Mouse (Mus musculus): ENCODE data around the gene Slc9a7. TPM values are rescaled to one million over a fixed set of nuclear protein-coding genes. Genes with fewer than 3 reads are reported as not detected.

Gene Slc9a7
- polyA plus RNA-seq, 1 experiment = 14.4 TPM

DNA sequence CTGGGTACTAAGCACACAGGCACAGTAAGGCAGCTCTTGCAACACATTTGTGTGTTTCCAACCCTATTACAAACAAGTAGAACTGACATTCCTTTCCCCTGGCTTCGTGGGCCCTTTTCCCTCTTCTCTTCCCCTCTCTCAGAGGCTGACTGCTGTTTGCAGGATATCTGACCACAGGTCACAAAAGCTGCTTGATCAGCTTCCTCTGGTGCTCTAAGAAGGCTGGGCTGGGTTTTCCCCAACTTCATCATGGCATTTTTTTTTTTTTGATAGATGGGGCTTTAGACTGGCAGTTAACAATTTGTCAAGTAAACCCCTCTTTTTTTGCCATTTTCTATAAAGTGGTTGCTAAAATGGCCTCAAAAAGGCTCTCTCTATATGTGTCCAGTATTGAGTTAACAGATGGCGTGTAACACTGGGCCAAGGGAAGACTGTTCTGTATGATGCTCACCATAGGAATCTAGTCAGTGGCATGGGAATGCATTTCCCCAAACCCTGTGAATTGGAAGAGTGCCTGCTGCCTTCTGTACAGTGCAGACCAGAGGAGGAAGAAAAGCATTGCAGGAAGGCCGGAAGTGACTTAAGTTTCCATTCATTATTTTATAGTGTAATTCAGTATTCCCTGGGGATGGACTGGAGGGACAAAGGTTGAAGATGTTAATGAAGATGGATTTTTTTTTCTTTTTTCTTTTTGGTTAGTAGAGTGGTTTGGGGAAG is 229.7 kb downstream of the Slc9a7 start:
- no peak for TF ChIP-seq CTCF (IDR thresholded peaks at IDR 0.05; ENCODE audit: low read depth, low read length)
- no peak for TF ChIP-seq POLR2A (IDR thresholded peaks at IDR 0.05; ENCODE audit: borderline replicate concordance, low read depth, low read length)
- peaks cover 14% of the 10 kb centered on the region for H3K4me1 ChIP-seq (ENCODE audit: control insufficient read depth, insufficient read depth, low read length)
- H3K4me3 ChIP-seq (ENCODE audit: insufficient read depth, low read length) = peak overlapping the region; percentile 88
- H3K27ac ChIP-seq (ENCODE audit: insufficient read depth, low read depth, low read length) = peak overlapping the region; percentile 72

DNA sequence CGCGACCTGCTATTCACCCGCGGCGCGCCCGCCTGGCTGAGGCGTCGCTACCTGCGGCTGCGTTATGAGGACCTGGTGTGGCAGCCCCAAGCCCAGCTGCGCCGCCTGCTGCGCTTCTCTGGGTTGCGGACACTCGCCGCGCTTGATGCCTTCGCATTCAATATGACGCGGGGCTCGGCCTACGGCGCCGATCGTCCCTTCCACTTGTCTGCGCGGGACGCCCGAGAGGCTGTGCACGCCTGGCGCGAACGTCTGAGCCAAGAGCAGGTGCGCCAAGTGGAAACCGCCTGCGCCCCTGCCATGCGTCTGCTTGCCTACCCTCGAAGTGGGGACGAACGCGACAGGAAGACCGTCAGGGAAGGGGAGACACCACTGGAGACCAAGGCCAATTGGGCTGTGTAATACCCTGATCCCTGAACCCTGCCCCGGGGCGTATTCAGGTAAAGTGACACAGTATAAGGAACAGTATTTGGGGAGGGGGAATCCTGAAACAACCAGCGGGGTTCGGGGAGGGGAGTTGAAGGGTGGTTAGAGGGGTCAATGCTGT is 230.8 kb downstream of the Slc9a7 start:
- Histone ChIP-seq H3K4me1 (ENCODE audit: control insufficient read depth, insufficient read depth, low read length) (peaks cover 11% of the 10 kb centered on the region), H3K27ac (ENCODE audit: insufficient read depth, low read depth, low read length) (peak overlapping the region; percentile 72), H3K4me3 (ENCODE audit: insufficient read depth, low read length) (peak overlapping the region; percentile 88)
- TF ChIP-seq CTCF (IDR thresholded peaks at IDR 0.05; ENCODE audit: low read depth, low read length) = no peak
- no peak for TF ChIP-seq POLR2A (IDR thresholded peaks at IDR 0.05; ENCODE audit: borderline replicate concordance, low read depth, low read length)

DNA sequence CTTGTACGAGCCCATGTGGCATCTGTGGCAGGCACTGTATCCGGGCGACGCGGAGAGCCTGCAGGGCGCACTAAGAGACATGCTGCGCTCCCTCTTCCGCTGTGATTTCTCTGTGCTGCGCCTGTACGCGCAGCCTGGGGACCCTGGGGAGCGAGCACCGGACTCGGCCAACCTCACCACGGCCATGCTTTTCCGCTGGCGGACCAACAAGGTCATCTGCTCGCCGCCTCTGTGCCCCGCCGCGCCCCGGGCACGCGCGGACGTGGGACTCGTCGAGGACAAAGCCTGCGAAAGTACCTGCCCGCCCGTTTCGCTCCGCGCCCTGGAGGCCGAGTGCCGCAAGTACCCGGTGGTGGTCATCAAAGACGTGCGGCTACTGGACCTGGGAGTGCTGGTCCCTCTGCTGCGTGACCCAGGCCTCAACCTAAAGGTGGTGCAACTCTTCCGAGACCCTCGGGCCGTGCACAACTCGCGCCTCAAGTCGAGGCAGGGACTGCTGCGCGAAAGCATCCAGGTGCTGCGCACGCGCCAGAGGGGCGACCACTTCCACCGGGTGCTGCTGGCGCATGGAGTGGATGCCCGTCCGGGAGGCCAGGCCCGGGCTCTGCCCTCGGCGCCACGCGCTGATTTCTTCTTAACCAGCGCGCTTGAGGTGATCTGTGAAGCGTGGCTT is 231.4 kb downstream of the Slc9a7 start:
- TF ChIP-seq CTCF (IDR thresholded peaks at IDR 0.05; ENCODE audit: low read depth, low read length) (no peak), POLR2A (IDR thresholded peaks at IDR 0.05; ENCODE audit: borderline replicate concordance, low read depth, low read length) (no peak)

DNA sequence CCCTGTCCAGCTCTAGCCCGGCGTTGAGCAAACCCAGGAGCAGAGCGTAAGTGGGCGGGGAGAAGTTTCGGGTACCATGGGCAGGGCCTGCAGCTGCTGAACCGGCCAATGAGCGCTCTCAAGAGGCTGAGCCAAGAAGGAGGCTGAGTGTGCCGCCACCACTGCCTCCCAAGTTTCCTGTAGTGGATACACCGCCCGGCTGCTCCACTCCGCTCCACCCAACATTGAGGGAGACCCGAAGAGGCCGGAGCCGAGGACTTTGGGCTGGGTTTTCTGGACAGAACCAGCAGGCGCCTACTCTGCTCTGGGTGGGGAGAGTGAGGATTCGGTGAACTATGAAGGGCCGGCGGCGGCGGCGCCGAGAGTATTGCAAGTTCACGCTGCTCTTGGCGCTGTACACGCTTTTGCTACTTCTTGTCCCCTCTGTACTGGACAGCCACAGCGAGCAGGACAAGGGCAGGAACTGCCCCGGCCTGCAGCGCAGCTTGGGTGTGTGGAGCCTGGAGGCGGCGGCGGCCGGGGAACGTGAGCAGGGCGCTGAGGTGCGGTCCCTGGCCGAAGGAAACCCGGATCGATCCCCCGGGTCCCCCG is 232.1 kb downstream of the Slc9a7 start, which contains the start of gene Chst7:
Chst7 (plus strand) TSS at position 180 of the 591 bp plus-strand sequence.
- no peak for TF ChIP-seq CTCF (IDR thresholded peaks at IDR 0.05; ENCODE audit: low read depth, low read length)
- no peak for TF ChIP-seq POLR2A (IDR thresholded peaks at IDR 0.05; ENCODE audit: borderline replicate concordance, low read depth, low read length)

More for the DNA sequence above, 231.4 kb downstream of the Slc9a7 start:
- H3K4me3 ChIP-seq (ENCODE audit: insufficient read depth, low read length) = peak overlapping the region; percentile 88
- H3K27ac ChIP-seq (ENCODE audit: insufficient read depth, low read depth, low read length) = peak overlapping the region; percentile 72
- H3K4me1 ChIP-seq (ENCODE audit: control insufficient read depth, insufficient read depth, low read length) = peaks cover 9% of the 10 kb centered on the region

More for the DNA sequence above, 232.1 kb downstream of the Slc9a7 start, which contains the start of gene Chst7:
- Histone ChIP-seq H3K4me1 (ENCODE audit: control insufficient read depth, insufficient read depth, low read length) (peaks cover 9% of the 10 kb centered on the region), H3K4me3 (ENCODE audit: insufficient read depth, low read length) (peak within 1 kb of the TSS; percentile 88), H3K27ac (ENCODE audit: insufficient read depth, low read depth, low read length) (peak within 1 kb of the TSS; percentile 19)

Other genes starting within 250 kb of the Slc9a7 start
- gene Chst7, start 232.2 kb downstream of the Slc9a7 start, polyA plus RNA-seq (2012; ENCODE audit: insufficient read depth, insufficient read length, missing spikeins) = 2.1 and 3.1 TPM in 2 replicates
- gene Rp2, start 72.7 kb upstream of the Slc9a7 start, polyA plus RNA-seq (2012; ENCODE audit: insufficient read depth, insufficient read length, missing spikeins) = 103 and 104 TPM in 2 replicates
- gene Jade3, start 133.9 kb upstream of the Slc9a7 start, polyA plus RNA-seq (2012; ENCODE audit: insufficient read depth, insufficient read length, missing spikeins) = 2.5 and 2.7 TPM in 2 replicates